Mouse (Mus musculus) embryonic facial prominence, embryonic 12.5 days (tissue): Measurements from ENCODE around the gene Hoxc10. TPM values are rescaled to one million over a fixed set of nuclear protein-coding genes. Genes with fewer than 3 reads are reported as not detected.

Source experiments
- ATAC-seq: fragments of 200-750 bp; cut with Nextera tagmentation; 2 replicates; pipeline ENCODE4 v1.8.0; 2017; ENCODE audit not compliant: insufficient number of reproducible peaks, insufficient read depth, low FRiP score, low TSS enrichment
- H3K27ac ChIP-seq: fragments of 300-500 bp; sonication (generic); 2 replicates; pipeline ENCODE4 v1.5.1; 2016; ENCODE audit warnings: mild to moderate bottlenecking
- H3K27me3 ChIP-seq: fragments of 300-500 bp; sonication (generic); 2 replicates; pipeline ENCODE4 v1.6.1; 2016; ENCODE audit warnings: mild to moderate bottlenecking, moderate library complexity
- H3K36me3 ChIP-seq: fragments of 300-500 bp; sonication (generic); 2 replicates; pipeline ENCODE4 v1.6.1; 2016; ENCODE audit warnings: mild to moderate bottlenecking
- H3K4me1 ChIP-seq: fragments of 300-500 bp; sonication (generic); 2 replicates; pipeline ENCODE4 v1.6.1; 2016
- H3K4me2 ChIP-seq: fragments of 300-500 bp; sonication (generic); replicated peaks from 2 replicates; pipeline ENCODE4 v1.6.1; 2016; ENCODE audit warnings: mild to moderate bottlenecking, moderate library complexity
- H3K4me3 ChIP-seq: fragments of 300-500 bp; sonication (generic); 2 replicates; pipeline ENCODE4 v1.5.1; 2016; ENCODE audit warnings: mild to moderate bottlenecking
- H3K9ac ChIP-seq: fragments of 300-500 bp; sonication (generic); 2 replicates; pipeline ENCODE4 v1.6.1; 2016; ENCODE audit warnings: mild to moderate bottlenecking, moderate library complexity
- H3K9me3 ChIP-seq: fragments of 300-500 bp; sonication (generic); 2 replicates; pipeline ENCODE4 v1.6.1; 2016; ENCODE audit warnings: mild to moderate bottlenecking, moderate library complexity
- WGBS: fragments of 180-500 bp; shearing (Covaris S2); methylation state at CpG from one replicate; pipeline ENCODE4 v1.1.7; 2016; 5-methylcytosine and 5-hydroxymethylcytosine counted together
- polyA plus RNA-seq: library from polyadenylated mRNA; unstranded; fragments of >200 nt; fragmentation: Nextera tagmentation; extraction: Ambion mirVana; gene quantifications from 2 replicates; pipeline ENCODE4 v1.2.1, GENCODE M21; 2016

The Hoxc10 gene
- polyA plus RNA-seq, 1 experiment from 2014 or later: not detected

DNA sequence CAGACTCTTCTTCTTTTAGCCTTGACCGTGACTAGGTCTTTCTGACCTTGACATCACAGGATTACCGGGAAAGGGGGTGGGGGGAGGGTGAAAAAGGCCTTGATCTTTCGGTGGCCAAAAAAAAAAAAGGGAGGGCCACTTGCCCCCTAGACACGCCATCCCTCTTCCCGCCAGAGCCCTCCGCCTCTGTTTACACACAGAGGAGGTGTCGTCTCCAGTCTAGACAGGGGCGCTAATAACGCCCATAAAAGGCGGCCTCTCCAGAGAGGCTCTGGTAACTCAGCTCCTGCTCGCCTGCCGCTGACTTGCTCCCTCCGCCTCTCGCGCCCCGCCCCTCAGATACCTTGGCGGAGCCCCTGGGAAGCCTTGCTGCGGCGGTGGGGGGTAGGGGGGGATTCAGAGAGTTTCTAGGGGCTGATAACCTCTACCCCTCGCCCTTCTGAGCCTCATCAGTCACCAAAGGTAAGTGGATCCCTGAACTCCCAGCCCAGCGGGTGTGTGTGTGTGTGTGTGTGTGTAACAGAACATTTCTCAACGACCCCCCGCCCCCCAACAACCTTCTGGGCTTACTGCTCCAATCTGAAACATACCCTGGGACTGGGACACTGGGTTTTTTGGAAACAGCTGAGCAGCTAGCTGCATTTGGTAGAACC is 34.8 kb upstream of the Hoxc10 start:
- no peak overlapping the region for H3K27ac ChIP-seq
- no peaks in the 10 kb centered on the region for H3K36me3 ChIP-seq
- 2% methylated on average over 23 of the region's 23 CpGs for WGBS
- H3K4me2 ChIP-seq: no peak overlapping the region
- no peaks in the 10 kb centered on the region for H3K9me3 ChIP-seq
- H3K9ac ChIP-seq: no peak overlapping the region
- H3K27me3 ChIP-seq: peaks cover 99% of the 10 kb centered on the region
- H3K4me1 ChIP-seq: no peaks in the 10 kb centered on the region
- ATAC-seq: no peak
- H3K4me3 ChIP-seq: no peak overlapping the region

DNA sequence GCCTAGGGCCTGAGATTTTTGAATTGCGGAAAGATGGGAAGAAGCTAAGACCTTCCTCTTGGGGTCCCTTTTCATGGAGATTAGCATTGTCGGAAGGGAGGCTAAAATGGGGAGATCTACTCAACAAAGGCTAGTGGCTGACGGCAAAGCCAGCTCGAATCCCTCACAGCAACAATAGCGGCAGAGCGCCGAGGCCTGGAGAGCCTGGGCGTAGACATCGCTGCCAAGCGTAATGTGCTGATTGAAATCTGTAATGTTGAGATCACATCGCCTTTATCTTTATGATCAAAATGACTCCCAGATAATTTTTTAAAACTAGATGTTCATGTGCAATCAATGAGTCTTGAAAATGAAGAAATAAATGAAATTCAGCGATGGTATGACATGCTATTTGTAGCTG is 32.2 kb upstream of the Hoxc10 start:
- no peak for ATAC-seq
- no peak overlapping the region for H3K27ac ChIP-seq
- H3K27me3 ChIP-seq: peaks cover 98% of the 10 kb centered on the region
- H3K9ac ChIP-seq: no peak overlapping the region
- no peaks in the 10 kb centered on the region for H3K36me3 ChIP-seq
- 1% methylated on average over 12 of the region's 12 CpGs for WGBS
- no peaks in the 10 kb centered on the region for H3K4me1 ChIP-seq
- no peak overlapping the region for H3K4me2 ChIP-seq
- no peak overlapping the region for H3K4me3 ChIP-seq
- H3K9me3 ChIP-seq: no peaks in the 10 kb centered on the region

DNA sequence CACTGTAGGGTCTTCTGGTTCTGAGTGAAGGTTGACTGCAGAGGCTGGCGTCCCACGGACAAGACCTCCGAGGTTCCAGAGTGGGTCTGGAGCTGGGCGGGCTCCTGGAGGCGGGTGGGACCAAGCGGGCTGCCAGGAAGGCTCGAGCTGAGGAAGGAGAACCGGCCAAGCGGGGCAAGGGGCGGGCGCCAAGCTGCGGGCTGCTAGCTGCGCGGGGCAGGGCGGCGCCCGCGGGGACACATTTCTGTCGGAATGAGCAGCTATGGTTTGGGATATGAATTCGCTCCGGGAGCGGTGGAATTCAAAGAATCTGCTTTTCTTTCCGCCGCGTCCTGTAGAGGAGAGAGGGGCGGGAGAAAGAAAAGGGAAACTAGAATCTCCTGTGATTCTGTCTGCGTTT is 31.7 kb upstream of the Hoxc10 start:
- no peaks in the 10 kb centered on the region for H3K4me1 ChIP-seq
- no peak overlapping the region for H3K4me3 ChIP-seq
- no peak for ATAC-seq
- no peaks in the 10 kb centered on the region for H3K36me3 ChIP-seq
- H3K9me3 ChIP-seq: no peaks in the 10 kb centered on the region
- peaks cover 98% of the 10 kb centered on the region for H3K27me3 ChIP-seq
- under 1% methylated on average over 27 of the region's 27 CpGs for WGBS
- H3K27ac ChIP-seq: no peak overlapping the region
- H3K9ac ChIP-seq: no peak overlapping the region
- H3K4me2 ChIP-seq: no peak overlapping the region

DNA sequence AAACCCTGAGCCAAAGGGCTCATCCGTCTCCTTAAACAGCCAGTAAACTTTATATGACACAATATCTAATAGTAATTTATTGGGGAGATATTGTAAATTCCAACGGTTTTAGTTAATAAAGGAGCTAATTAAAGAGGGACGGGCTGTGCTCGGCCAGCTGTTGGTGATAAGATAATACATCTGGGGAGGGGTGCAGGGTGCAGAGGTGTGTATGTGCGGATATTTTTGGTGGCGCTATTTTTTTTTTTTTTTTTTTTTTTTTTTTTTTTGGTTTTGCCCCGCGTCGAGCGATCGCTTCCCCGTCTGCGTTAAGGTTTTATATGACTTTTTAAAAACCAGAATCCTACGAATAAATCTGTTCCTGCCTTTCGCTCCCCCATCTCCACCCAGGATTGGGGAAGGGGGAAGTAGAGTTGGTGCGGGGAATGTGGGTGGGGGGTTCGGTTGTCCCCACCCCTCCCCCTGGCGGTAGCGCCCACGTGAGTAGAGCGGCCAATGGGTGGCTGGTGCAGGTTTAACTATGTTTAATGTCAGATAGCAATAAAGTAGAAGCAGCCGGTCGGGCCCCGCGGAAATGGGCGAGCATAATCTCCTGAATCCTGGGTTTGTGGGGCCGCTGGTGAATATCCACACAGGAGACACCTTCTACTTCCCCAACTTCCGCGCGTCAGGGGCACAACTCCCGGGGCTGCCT is 30.2 kb upstream of the Hoxc10 start, which contains the start of gene Hoxc12:
Gene Hoxc12, plus strand, starts transcription at position 479 of the 694 bp plus-strand sequence.
- ATAC-seq: no peak
- Histone ChIP-seq H3K36me3 (no peaks in the 10 kb centered on the region), H3K27ac (no peak within 1 kb of the TSS), H3K27me3 (peaks cover 98% of the 10 kb centered on the region), H3K4me1 (no peaks in the 10 kb centered on the region), H3K9me3 (no peaks in the 10 kb centered on the region), H3K4me3 (no peak within 1 kb of the TSS), H3K9ac (no peak within 1 kb of the TSS), H3K4me2 (no peak within 1 kb of the TSS)
- WGBS: 3% methylated on average over 31 of the region's 31 CpGs

DNA sequence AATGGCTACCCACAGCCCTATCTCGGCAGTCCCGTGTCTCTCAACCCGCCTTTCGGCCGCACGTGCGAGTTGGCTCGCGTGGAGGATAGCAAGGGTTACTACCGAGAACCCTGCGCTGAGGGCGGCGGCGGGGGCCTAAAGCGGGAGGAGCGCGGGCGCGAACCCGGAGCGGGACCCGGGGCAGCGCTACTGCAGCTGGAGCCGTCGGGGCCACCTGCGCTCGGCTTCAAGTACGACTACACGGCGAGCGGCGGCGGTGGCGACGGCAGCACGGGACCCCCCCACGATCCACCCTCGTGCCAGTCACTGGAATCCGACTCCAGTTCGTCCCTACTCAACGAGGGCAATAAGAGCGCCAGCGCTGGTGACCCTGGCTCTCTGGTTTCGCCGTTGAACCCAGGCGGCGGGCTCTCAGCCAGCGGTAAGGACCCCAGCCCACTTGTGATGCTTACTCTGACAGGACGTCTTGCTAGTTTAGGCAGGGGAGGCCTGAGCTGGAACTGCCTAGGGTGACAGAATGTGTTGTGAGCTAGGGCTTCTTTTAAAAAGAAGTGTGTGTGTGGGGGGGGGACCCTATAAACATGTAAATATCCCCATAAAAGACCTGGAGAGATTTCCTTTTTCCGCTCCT is 29.4 kb upstream of the Hoxc10 start:
- H3K9ac ChIP-seq: no peak overlapping the region
- H3K4me3 ChIP-seq: no peak overlapping the region
- no peaks in the 10 kb centered on the region for H3K4me1 ChIP-seq
- H3K27me3 ChIP-seq: peaks cover 98% of the 10 kb centered on the region
- H3K36me3 ChIP-seq: no peaks in the 10 kb centered on the region
- no peak overlapping the region for H3K4me2 ChIP-seq
- 1% methylated on average over 50 of the region's 50 CpGs for WGBS
- H3K9me3 ChIP-seq: no peaks in the 10 kb centered on the region
- no peak for ATAC-seq
- H3K27ac ChIP-seq: no peak overlapping the region

DNA sequence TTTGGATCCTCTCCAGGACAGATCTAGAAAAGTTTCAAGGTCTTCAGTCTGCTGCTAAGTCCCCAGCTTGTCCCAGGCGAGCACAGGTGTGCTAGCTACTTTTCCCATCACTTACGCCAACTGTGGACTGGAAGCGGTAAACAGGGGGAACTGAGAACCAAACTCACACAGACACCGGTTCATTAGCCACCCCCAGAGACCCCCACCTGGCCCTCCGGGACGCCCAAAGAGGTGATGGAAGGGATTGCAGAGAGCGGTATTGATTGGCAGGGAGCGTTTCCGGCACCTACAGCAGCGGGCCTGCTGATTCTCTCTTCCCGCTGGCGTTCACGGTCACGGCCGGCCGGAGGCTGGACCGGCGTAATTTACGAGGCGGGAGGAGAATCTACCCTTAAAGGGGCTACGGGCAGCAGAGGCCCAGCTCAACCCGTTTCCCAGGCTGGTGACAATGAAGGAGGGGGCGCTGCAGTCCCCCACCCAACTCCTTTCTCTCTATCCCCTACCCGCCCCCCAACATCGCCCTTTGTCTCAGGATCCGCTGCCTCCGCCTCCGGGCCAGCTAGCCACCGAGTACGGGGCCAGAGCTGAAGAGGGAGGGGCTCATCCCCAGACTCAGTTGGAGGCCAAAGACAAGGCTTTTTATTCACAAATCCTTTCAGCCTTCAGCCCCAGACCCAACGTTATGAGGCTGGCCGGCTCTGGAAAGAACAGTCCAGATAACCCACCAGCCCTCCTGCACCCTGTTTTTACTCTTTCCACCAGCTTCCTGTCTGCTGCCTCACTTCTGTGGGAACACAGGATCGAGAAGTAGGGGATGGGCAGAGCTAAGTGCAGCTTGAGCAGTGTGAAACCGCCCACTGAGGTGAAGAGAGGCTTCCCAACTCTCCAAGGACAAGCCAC is 27.1 kb upstream of the Hoxc10 start:
- H3K4me3 ChIP-seq: no peak overlapping the region
- no peak overlapping the region for H3K4me2 ChIP-seq
- no peak overlapping the region for H3K27ac ChIP-seq
- H3K9me3 ChIP-seq: no peaks in the 10 kb centered on the region
- under 1% methylated on average over 34 of the region's 34 CpGs for WGBS
- H3K27me3 ChIP-seq: peaks cover 97% of the 10 kb centered on the region
- no peak for ATAC-seq
- H3K36me3 ChIP-seq: no peaks in the 10 kb centered on the region
- H3K4me1 ChIP-seq: no peaks in the 10 kb centered on the region
- H3K9ac ChIP-seq: no peak overlapping the region

DNA sequence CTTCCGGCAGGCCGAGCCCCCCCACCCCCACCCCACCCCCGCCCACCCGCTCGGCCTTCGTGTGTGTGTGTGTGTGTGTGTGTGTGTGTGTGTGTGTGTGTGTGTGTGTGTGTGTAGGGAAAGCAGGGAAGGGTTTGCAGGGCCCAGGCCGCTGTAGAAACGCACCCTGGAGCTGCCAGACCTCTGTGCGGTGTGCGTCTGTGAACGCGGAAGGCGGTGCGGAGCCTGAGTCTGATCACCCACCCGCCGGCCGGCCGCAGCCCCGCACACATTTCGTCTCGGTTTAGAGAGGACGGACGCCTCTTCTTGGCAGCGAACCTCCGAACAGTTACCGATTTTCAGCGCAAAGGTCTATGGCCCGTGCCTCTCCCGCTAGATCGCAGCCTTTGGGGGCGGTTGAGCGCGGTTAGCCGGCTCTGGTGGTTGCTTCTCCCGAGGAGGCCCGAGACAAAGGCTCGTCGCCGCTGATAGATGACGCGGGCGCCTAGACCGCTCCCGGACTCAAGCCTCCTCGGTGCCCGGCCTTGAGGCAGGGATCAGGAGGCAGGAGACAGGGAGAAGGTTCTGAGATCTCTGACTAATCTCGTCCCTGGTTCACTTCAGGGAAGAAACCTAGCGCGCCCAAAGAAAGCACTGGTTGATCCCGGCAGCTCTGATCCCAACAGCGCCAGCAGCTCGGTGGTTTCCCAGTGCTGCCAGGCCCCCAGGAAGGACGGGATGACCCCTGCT is 23.7 kb upstream of the Hoxc10 start:
- no peak overlapping the region for H3K27ac ChIP-seq
- under 1% methylated on average over 49 of the region's 53 CpGs for WGBS
- H3K27me3 ChIP-seq: peaks cover 98% of the 10 kb centered on the region
- no peaks in the 10 kb centered on the region for H3K4me1 ChIP-seq
- no peaks in the 10 kb centered on the region for H3K36me3 ChIP-seq
- ATAC-seq: no peak
- no peaks in the 10 kb centered on the region for H3K9me3 ChIP-seq
- H3K4me3 ChIP-seq: no peak overlapping the region
- no peak overlapping the region for H3K4me2 ChIP-seq
- H3K9ac ChIP-seq: no peak overlapping the region

DNA sequence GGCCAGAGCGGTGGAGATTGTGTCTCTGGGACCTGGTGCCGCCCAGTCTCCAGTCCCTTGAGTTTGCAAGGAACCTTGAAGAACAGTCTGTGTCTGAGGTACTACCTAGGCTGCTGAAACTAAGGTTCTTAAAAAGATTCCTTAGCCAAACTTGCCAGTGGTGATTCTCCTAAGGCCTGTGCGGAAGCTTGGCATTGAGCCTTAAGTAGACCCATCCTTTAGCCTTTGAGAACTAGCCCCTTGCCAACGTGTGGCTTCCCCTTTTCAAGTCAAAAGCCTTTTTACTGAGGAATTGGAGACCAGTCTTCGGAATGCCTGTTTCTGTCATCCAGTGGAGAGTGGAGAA is 23.2 kb upstream of the Hoxc10 start:
- Histone ChIP-seq H3K4me2 (no peak overlapping the region), H3K9me3 (no peaks in the 10 kb centered on the region), H3K9ac (no peak overlapping the region), H3K27ac (no peak overlapping the region), H3K27me3 (peaks cover 98% of the 10 kb centered on the region), H3K36me3 (no peaks in the 10 kb centered on the region), H3K4me1 (no peaks in the 10 kb centered on the region), H3K4me3 (no peak overlapping the region)
- ATAC-seq: no peak
- 0% methylated on average over 5 of the region's 5 CpGs for WGBS

DNA sequence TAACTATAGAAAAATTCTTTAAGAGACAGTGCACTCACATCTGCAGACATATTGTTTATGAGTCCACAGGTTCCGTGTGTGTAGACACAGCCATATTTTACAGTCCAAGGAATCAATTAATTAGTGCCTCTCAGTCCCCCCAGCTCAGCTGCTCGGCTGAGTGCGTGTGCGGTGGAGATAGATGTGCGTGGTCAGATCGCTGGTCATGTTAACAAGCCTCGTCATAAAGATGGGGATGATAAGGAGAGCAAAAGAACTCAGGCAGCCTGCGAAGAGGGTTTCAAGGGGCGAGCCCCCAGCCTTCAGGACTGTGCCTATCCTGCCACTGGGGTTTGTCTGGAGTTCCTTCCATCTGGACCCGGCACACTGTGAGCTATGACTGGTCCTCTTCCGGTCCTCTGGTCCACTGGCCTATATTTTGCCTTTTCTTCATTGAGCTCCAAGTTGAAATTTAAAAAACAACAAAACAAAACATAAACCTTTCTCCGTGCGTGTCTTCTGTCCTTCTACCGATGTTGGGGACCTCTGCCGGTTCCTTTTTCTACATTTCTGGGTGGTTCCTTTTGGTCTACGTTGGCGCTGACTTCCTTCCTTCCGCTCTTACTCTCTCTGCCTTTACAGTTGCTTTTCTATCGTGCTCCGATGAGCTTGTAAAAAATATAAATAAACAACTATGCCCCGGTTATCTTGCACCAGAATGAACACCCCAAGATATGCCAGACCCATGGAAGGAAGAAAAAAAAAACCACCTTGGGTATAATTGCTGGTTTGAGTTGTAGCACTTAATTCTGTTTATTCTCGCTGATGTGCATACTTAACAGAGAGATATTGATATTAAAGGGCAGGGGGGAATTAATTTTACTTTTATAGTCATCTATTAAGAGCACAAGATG is 21.2 kb upstream of the Hoxc10 start:
- H3K4me1 ChIP-seq: no peaks in the 10 kb centered on the region
- H3K4me2 ChIP-seq: no peak overlapping the region
- no peak overlapping the region for H3K4me3 ChIP-seq
- H3K9ac ChIP-seq: no peak overlapping the region
- H3K9me3 ChIP-seq: no peaks in the 10 kb centered on the region
- peaks cover 98% of the 10 kb centered on the region for H3K27me3 ChIP-seq
- no peak overlapping the region for H3K27ac ChIP-seq
- WGBS: 11% methylated on average over 22 of the region's 22 CpGs
- H3K36me3 ChIP-seq: no peaks in the 10 kb centered on the region
- no peak for ATAC-seq

DNA sequence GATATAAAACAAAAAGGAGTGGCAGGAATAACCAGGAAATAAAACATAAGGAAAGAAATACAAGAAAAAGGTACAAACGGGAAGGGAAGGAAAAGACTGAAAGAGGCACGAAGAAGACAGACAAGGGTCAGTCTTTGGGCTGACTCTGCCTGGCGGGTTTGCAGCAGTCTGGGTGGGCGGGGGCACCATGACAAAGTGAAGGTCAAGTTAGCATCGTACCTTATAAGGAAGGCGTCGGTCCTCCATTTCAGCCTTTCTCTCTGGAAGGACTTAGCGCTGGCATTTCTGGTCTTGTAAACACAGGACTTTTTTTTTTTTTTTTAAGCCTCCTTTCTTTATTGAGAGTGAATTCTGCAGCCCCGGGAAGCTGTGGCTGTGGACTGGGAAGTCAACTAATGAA is 19.3 kb upstream of the Hoxc10 start:
- no peaks in the 10 kb centered on the region for H3K9me3 ChIP-seq
- H3K4me3 ChIP-seq: no peak overlapping the region
- no peak overlapping the region for H3K9ac ChIP-seq
- H3K27ac ChIP-seq: no peak overlapping the region
- WGBS: 1% methylated on average over 9 of the region's 9 CpGs
- H3K27me3 ChIP-seq: peaks cover 98% of the 10 kb centered on the region
- no peak overlapping the region for H3K4me2 ChIP-seq
- no peaks in the 10 kb centered on the region for H3K4me1 ChIP-seq
- no peaks in the 10 kb centered on the region for H3K36me3 ChIP-seq
- no peak for ATAC-seq
